Mouse (Mus musculus): ENCODE data around the gene Dock6.

Dock6 gene

GRCm38 (mm10) chr9:21846755-21847341, 5.6 kb downstream of the Dock6 start:
- DNase-seq (ENCODE audit: low spot score), result no peak

- no peak for DNase-seq (ENCODE audit: low spot score)
Measured at GRCm38 (mm10) chr9:21845381-21846080, 6.9 kb downstream of the Dock6 start.

- DNase-seq (ENCODE audit: low spot score), result no peak
Measured at GRCm38 (mm10) chr9:21843086-21843485, 9.3 kb downstream of the Dock6 start.

GRCm38 (mm10) chr9:21842391-21842790, 10.0 kb downstream of the Dock6 start:
- DNase-seq (ENCODE audit: low spot score), result no peak

- DNase-seq (ENCODE audit: low spot score), result no peak
Measured at GRCm38 (mm10) chr9:21841340-21841739, 11.1 kb downstream of the Dock6 start.

DNA sequence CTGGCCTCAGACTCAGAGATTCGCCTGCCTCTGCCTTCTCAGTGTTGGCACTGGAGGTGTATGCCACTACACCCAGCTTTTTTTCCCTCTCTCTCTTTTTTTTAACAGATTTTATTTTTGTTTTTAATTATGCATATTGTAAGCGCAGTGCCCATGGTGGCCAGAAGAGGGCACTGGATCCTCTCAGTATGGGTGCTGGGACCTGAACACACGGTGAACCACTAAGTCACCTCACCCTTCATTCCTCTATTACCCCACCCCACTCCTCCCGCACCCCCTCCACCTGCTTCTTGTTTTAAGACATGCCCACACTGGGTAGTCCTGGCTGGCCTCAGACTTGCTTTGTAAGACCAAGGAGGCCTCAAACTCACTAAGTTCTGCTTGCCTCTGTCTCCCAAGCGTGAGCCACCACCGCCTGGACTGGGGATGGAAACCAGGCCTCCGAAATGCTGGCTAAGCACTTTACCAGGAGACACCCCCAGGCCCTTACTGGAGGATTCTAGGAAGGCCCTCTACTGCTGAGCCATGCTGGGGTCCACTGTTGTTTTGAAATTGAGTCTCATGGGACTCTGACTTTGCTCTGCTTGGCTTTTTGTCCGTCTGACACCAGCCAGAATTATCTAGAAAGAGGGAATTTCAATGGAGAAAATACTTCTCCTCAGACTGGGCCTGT, 12.2 kb downstream of the Dock6 start:
- DNase-seq (ENCODE audit: low spot score), result no peak

- DNase-seq (ENCODE audit: low spot score), result no peak
Measured at GRCm38 (mm10) chr9:21837690-21838089, 14.7 kb downstream of the Dock6 start.

GRCm38 (mm10) chr9:21835258-21835912, 17.1 kb downstream of the Dock6 start, which contains the start of gene Angptl8:
Gene Angptl8 (plus strand): TSS chr9:21835510.
- peak; percentile 64 for DNase-seq (ENCODE audit: low spot score)

DNA sequence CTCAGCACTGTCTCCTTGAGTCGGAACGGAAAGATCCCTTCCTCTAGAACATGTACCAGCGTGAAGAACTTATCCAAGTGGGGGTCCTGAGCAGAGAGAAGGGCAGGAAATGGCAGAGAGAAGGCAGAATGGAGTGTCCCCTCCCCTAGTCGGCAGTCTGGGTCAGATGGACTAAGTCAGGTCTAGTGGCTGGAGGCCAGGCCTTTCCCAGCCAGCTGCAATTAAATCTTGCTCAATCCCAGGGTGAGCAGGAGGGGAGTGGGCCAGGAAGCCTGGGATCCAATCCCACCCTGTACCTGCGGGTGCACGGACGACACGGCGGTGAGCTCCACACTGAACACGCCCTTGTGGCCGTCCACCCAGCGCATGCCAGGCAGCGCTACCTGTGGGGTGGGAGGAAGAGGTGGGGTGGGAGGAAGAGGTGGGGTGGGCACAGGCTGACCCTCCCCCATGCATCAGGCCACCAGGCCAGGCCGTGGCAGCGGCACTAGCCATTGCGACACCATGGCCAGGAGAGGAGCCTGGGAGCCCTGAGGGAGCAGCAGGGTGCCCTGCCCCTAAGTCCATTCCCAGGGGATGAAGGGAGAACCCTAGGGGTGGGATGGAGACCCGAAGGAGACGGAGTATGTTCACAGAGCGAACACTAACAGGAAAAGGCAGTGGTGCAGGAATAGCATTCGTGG, 20.7 kb downstream of the Dock6 start:
- DNase-seq (ENCODE audit: low spot score), result no peak

DNA sequence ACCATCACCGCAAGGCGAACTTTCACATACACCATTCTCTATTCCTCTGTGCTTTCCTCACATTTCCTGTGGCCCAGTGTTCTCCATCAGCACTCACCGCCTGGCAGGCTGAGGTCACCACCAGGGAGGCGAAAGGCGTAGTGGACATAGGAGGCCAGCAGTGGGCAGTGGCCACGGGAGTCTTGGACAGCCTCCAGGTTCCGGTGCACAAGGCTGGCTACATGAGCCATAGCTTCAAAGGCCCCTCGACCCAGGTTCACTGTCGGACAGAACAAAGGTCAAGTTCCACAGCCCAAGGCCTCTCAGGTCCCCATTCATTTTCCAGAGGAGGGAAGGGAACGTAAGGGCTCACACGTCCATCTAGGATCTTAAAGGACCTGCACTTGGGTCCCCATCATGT, 21.5 kb downstream of the Dock6 start:
- DNase-seq (ENCODE audit: low spot score), result no peak

DNA sequence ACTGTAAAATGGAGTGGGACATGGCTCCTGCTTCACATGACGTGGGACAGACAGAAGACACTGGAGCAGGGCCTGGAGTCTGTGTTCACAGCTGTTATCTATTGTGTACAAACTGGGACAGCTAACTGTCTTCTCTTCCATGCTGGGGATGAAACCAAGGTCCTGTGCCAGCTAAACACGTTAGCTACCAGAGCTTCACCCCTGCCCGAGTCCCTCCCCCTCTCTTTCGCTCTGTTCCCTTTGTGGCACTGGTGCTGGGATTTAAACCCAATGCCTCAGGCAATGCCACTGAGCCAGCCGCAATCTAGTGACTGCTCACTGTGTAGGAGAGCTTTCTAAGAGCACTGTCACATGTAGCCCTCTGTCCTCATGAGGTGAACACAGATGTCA, 22.0 kb downstream of the Dock6 start:
- no peak for DNase-seq (ENCODE audit: low spot score)

DNA sequence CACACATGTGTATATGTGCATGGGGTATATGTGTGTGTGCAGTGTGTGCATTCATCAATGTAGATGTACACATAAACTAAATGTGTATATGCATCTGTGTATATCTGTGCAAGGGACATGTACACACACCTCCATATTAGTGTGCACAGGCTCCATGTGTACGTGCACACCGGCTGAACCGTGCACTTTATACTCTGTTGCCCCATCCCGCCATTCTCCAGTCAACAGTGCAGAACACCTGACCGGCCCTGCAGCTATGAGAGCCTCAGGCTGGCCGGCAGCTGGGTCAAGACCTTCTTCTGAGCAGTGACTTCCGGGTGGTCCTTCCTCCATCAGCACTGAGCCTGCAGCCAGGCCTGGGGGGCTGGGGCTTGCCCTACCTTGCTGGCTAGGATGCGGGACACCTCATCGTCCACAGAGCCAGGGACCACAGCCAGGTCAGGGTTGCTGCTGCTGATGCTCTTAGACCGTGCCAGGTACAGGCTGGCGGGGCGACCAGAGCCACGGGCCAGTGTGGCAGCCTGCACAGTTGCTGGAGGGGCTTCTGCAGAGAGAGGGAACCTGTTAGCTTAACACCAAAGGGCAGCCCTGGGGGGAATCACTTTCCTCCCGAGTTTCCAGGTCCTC, 22.5 kb downstream of the Dock6 start:
- DNase-seq (ENCODE audit: low spot score), result no peak

GRCm38 (mm10) chr9:21824366-21824765, 28.1 kb downstream of the Dock6 start:
- no peak for DNase-seq (ENCODE audit: low spot score)

- DNase-seq (ENCODE audit: low spot score), result no peak
Measured at GRCm38 (mm10) chr9:21823957-21824356, 28.5 kb downstream of the Dock6 start.

DNA sequence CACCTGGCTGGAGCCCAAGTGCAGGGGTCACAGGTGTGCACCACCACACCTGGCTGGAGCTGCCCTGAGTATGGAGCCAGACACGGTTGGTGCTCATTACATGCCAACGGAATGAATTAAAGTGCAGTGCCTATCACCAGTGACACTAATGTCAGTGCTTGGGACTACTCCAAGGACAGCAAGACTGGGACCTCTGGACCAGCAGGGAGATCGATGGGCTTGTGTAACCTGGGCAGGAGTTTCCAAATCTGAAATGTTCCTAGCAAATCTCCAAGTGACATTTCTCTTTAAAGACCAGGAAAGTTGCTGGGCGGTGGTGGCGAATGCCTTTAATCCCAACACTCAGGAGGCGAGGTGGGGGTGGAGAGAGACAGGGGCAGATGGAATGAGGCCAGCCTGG, 29.7 kb downstream of the Dock6 start:
- no peak for DNase-seq (ENCODE audit: low spot score)

DNA sequence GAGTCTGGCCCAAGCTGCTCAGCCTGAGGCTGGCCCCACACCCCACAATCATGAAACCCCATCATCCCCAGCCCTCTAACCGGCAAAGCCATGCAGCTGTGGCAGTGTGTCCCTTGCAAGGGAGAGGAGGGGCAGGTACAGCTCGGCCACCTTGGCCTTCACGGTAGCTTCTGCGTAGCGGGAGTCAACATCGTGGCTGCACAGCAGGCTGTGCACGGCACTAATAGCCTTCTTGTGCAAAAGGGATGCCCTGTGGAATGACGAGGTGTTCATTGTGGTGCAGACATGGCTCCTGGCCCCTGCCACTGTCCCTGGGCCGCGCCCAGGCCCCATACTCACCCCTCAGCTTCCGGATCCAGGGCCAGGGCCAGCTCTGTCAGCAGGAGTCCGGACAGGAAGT, 32.3 kb downstream of the Dock6 start:
- no peak for DNase-seq (ENCODE audit: low spot score)

GRCm38 (mm10) chr9:21819181-21819729, 33.2 kb downstream of the Dock6 start:
- no peak for DNase-seq (ENCODE audit: low spot score)

GRCm38 (mm10) chr9:21818561-21818960, 33.9 kb downstream of the Dock6 start:
- no peak for DNase-seq (ENCODE audit: low spot score)

GRCm38 (mm10) chr9:21818125-21818524, 34.3 kb downstream of the Dock6 start:
- no peak for DNase-seq (ENCODE audit: low spot score)

GRCm38 (mm10) chr9:21816716-21817305, 35.6 kb downstream of the Dock6 start:
- no peak for DNase-seq (ENCODE audit: low spot score)

- DNase-seq (ENCODE audit: low spot score), result no peak
Measured at GRCm38 (mm10) chr9:21811170-21811569, 41.3 kb downstream of the Dock6 start.
